Mouse (Mus musculus) myocyte (in vitro differentiated cells): ENCODE results near the gene Fars2.

Source experiments
- MYOD1 ChIP-seq, 3 experiments: IDR thresholded peaks; one replicate each; pipeline ENCODE4 v1.6.1; 2011; ENCODE audit warnings: control low read depth in 2 of 3, low read depth in 2 of 3, mild to moderate bottlenecking in 2 of 3, moderate library complexity in 1 of 3; ENCODE audit not compliant: insufficient read length in 2 of 3, control insufficient read depth in 1 of 3
- POLR2A ChIP-seq: IDR thresholded peaks from one replicate; pipeline ENCODE4 v1.6.1; 2011; ENCODE audit warnings: low read depth, mild to moderate bottlenecking, control low read depth, moderate library complexity; ENCODE audit not compliant: insufficient read length

DNA sequence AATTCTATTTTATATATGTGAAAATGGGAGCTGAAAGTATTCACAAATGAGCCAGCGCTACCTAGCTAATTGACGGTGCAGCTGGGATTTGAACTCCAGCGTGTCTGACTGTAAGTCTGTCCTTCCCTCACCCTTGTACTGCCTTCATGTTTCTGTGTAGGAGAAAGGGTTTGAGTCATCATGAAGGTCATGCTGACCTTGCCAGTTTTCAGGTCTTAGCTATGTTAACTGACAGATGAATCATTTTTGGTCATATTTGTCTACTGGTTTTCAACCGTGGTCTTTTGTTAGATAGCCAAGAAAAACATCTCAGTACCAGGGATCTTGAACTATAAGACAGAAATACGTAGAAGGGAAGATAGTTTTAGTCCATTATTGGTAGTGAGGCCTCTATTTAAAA, 14.2 kb downstream of the Fars2 start:
- TF ChIP-seq POLR2A (no peak), MYOD1 (IDR thresholded peaks at IDR 0.05; ENCODE audit: control insufficient read depth in 1 of 3, insufficient read length in 2 of 3, low read depth in 2 of 3) (no peak)
